Mouse (Mus musculus): ENCODE data around the gene Mif4gd.

Mif4gd gene

GRCm38 (mm10) chr11:115613138-115613945 lies 573 bp upstream of the Mif4gd start:
- in situ Hi-C loops (cut with MboI, MseI): no loop called here

- in situ Hi-C loops (cut with MboI, MseI): no loop called here
Measured at GRCm38 (mm10) chr11:115612059-115612409, 735 bp downstream of the Mif4gd start.

- in situ Hi-C loops (cut with MboI, MseI): no loop called here
Measured at GRCm38 (mm10) chr11:115611173-115611572, 1.6 kb downstream of the Mif4gd start.

- in situ Hi-C loops (cut with MboI, MseI): no loop called here
Measured at GRCm38 (mm10) chr11:115609576-115609975, 3.2 kb downstream of the Mif4gd start.

- in situ Hi-C loops (cut with MboI, MseI): no loop called here
Measured at GRCm38 (mm10) chr11:115608421-115609399, 4.1 kb downstream of the Mif4gd start.

GRCm38 (mm10) chr11:115606733-115607132 lies 6.0 kb downstream of the Mif4gd start:
- in situ Hi-C loops (cut with MboI, MseI): no loop called here

- in situ Hi-C loops (cut with MboI, MseI): no loop called here
Measured at GRCm38 (mm10) chr11:115604304-115604696, 8.5 kb downstream of the Mif4gd start.

- in situ Hi-C loops (cut with MboI, MseI): no loop called here
Measured at GRCm38 (mm10) chr11:115603476-115604303, 9.1 kb downstream of the Mif4gd start, which contains the start of the genes Mrps7 and Gga3. Mrps7 (plus strand) TSS chr11:115603925. Gga3 (minus strand) TSS chr11:115604051.

- in situ Hi-C loops (cut with MboI, MseI): no loop called here
Measured at GRCm38 (mm10) chr11:115603128-115603475, 9.7 kb downstream of the Mif4gd start.

- in situ Hi-C loops (cut with MboI, MseI): no loop called here
Measured at GRCm38 (mm10) chr11:115601174-115601573, 11.6 kb downstream of the Mif4gd start.

- in situ Hi-C loops (cut with MboI, MseI): no loop called here
Measured at GRCm38 (mm10) chr11:115600743-115601142, 12.0 kb downstream of the Mif4gd start.

GRCm38 (mm10) chr11:115599722-115600121 lies 13.0 kb downstream of the Mif4gd start:
- in situ Hi-C loops (cut with MboI, MseI): no loop called here

- in situ Hi-C loops (cut with MboI, MseI): no loop called here
Measured at GRCm38 (mm10) chr11:115598309-115598708, 14.5 kb downstream of the Mif4gd start.

- in situ Hi-C loops (cut with MboI, MseI): no loop called here
Measured at GRCm38 (mm10) chr11:115595209-115595608, 17.6 kb downstream of the Mif4gd start.

- in situ Hi-C loops (cut with MboI, MseI): no loop called here
Measured at GRCm38 (mm10) chr11:115590526-115591075, 22.2 kb downstream of the Mif4gd start.

- in situ Hi-C loops (cut with MboI, MseI): no loop called here
Measured at GRCm38 (mm10) chr11:115587984-115588383, 24.8 kb downstream of the Mif4gd start.

GRCm38 (mm10) chr11:115586403-115586802 lies 26.4 kb downstream of the Mif4gd start:
- in situ Hi-C loops (cut with MboI, MseI): no loop called here

- in situ Hi-C loops (cut with MboI, MseI): no loop called here
Measured at GRCm38 (mm10) chr11:115585573-115586100, 27.1 kb downstream of the Mif4gd start.

GRCm38 (mm10) chr11:115584376-115585073 lies 28.2 kb downstream of the Mif4gd start:
- in situ Hi-C loops (cut with MboI, MseI): no loop called here

- in situ Hi-C loops (cut with MboI, MseI): no loop called here
Measured at GRCm38 (mm10) chr11:115582913-115583606, 29.7 kb downstream of the Mif4gd start.

All from T-helper 1 cell (primary cell).